Mouse (Mus musculus) urinary bladder, postnatal 14 days (tissue): Measurements from ENCODE around the gene Nmnat2.

ENCODE experiments used
- DNase-seq: peaks from one replicate; pipeline ENCODE4 v3.0.0; 2021; ENCODE audit warnings: low spot score

Gene Nmnat2

GRCm38 (mm10) chr1:153019623-153020022, 64.8 kb downstream of the Nmnat2 start:
- no peak for DNase-seq

- no peak for DNase-seq
Observed at GRCm38 (mm10) chr1:153021034-153021638, 66.3 kb downstream of the Nmnat2 start.

- DNase-seq, result no peak
Observed at GRCm38 (mm10) chr1:153023018-153023417, 68.2 kb downstream of the Nmnat2 start.

DNA sequence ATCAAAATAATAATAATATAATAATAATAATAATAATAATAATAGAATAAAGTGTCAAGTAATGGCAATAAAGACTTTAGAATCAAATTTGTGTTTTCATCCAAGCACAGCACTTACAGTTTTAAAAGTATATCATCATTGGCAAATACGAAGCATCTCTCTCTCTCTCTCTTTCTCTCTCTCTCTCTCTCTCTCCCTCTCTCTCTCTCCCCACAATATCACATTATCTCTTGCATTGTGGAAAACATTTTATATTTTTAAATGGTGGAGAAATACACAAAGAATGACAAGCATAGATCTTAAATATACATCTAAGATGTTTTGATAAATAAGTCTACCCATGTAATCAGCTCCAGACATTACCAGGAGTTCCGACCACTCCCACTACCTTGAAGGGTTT, 69.1 kb downstream of the Nmnat2 start:
- no peak for DNase-seq

DNA sequence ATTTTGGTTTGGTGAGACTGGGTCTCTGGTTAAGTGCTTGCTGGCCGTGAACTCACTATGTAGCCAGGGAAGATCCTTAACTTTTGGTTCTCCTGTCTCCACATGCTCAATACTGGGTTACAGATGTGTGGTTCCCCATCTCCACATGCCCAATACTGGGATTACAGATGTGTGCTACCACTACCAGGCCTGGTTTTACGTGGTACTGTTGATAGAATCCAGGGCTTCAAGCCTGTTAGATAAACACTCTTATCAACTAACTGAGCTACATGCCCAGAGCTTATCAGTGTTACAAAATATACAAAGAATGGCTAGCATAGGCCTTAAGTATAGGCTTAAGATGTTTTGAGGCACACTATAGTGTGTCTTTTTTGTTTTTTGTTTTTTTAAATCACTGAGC, 69.7 kb downstream of the Nmnat2 start:
- no peak for DNase-seq

DNA sequence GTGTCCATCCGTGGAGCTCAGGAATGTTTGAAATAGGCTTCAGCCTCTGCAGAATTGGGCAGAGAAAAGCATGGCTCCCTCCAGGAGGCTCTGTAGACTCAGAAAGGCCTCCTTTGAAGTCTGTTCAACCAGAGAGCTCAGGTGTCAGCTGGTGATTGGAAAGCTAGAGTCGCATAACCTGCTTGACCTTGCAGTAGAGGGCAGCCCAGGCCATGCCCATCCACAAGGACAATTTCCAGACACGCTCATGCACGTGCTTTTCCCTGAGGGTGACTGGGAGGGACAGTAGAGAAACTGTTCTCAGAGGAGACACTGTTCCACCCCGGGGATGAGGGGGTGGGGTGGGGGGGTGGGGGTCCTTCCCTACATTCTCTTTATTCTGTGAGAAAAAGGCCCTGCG, 76.6 kb downstream of the Nmnat2 start:
- DNase-seq, result no peak

- no peak for DNase-seq
Observed at GRCm38 (mm10) chr1:153031954-153032353, 77.2 kb downstream of the Nmnat2 start.

DNA sequence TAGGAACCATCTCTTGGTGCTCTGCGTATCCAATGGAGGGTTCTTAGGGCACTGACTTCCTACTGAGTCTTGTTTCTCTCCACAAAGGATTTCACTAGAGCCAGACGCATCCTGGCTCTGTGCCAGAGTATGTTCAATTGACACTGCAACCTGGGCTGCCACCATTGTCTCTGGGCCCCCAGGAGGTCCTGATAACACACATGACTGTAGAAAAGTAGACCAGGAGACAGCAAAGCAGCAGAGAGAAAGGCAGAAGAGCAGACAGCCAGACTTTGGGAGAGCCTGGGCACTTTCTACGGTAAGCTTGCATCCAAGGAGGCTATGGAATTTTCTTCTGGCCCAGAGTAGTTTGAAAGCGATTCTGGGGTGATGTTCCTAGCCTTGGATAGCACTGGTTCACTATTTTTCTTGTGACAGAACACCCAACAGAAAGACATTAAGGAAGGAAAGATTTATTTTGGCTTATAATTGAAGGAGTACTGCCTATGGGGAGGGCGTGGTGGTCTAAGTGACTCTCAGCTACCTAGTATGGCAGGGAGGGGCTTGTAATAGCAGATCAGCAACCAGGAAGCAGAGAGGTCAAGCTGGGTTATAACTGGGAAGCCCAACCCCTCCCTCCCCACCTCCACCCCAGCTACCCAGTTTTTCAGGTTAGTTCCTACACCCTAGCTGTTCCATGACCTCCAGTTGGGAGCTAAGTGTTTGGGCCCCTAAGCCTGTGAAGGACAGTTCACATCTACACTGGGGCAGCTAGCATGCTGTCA, 78.5 kb downstream of the Nmnat2 start:
- no peak for DNase-seq

DNA sequence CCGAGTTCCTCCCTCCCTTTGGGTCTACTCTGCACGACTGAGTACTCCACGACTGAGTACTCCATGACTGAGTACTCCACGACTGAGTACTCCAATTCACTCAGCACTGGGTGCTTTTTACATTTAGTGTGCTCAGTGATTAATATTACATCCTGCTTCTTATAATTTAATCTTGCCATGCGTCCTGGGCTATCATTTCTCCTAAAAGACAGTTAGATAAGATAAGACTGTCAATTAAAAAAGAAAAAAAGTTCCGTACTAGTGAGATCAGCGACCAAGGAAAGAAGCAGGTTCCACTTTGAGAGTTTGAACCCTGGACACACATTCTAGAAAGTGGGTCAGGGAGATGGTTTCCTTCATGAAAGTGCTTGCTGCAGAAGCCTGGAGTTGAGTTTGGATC, 79.3 kb downstream of the Nmnat2 start:
- DNase-seq, result no peak

GRCm38 (mm10) chr1:153035328-153035944, 80.6 kb downstream of the Nmnat2 start:
- DNase-seq, result peak; percentile 69

DNA sequence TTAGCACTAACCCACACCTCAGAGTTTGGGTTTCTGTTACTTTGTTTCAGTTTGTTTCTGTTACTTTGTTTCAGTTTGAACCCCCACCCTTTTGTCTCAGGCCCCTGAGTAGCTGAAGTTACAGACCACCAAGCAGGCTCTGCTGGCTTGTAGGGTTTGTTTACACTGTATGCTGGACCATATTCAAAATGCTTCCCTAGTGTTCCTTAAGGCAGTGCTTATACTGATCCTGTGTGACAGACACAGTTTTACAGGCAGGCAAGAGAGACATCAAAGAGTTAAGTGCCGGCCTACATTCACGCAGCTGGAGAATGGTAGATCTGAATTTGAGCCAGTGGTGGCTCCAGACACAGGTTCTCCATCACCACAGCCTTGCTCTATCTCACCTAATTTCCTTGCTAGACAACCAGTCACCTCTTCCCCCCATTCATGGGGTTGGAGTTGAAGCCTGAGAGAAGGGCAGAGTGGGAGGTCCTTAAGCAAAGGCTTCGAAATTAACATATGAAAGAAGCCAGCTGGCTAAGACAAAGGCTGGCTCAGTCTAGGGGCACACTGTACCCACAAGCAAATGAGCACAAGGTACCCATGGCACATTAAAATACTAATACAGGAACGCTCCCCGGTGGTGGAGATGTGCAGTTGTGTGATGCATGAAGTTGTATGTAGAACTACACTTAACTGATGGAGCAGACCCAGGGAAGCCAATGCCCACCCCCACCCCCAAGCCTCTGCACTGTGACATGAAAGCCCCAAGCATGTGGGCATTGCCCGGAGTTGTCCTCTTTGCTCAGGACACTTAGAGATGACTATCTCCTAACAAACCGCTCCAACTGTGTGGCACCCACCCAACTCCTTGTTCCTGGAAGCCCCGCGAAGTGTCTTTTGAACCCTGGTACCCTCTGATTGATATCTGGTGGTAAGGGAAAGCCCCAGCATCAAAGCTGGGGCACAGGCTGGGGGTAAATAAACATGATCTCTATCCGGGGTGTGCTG, 82.9 kb downstream of the Nmnat2 start:
- no peak for DNase-seq

DNA sequence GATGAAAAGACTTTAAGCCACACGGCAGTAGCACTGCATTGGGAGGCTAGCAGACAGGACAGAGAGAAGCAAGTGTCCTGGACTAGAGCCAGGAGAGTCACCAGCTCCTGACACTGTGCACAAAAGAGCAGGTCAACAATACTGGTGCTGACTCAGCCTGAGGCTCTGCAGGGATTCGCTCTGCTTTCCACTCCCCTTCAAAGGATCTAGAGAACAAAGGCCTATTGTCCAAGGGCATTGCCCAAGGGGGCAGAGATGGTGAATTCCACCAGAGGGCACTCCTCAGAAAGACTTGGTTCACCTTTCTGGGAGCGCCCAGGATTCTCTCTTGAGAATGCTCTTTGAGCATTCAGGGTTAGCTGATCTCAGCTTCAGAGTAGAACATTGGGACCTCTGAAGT, 85.3 kb downstream of the Nmnat2 start:
- peak; percentile 32 for DNase-seq

GRCm38 (mm10) chr1:153041046-153041445, 86.3 kb downstream of the Nmnat2 start:
- no peak for DNase-seq

GRCm38 (mm10) chr1:153042318-153042717, 87.5 kb downstream of the Nmnat2 start:
- DNase-seq, result no peak

DNA sequence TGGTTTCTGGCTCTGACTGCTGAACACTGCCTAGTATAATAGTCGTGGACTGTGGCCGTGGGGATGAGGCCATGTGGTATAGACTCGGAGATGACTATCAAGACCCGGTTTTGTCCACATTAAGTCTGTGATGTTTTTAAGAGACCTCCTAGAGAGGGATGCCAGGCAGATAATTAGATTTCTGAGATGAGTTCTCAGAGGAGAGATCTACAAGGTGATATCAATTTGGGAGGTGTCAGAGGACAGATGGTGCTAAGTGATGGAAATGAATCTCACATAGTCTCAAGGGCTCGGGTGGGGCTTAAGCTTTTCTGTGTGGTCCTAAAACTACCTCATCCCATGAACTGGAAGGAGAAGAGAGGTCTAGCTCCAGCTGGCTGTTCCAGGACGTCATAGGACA, 88.5 kb downstream of the Nmnat2 start:
- no peak for DNase-seq

DNA sequence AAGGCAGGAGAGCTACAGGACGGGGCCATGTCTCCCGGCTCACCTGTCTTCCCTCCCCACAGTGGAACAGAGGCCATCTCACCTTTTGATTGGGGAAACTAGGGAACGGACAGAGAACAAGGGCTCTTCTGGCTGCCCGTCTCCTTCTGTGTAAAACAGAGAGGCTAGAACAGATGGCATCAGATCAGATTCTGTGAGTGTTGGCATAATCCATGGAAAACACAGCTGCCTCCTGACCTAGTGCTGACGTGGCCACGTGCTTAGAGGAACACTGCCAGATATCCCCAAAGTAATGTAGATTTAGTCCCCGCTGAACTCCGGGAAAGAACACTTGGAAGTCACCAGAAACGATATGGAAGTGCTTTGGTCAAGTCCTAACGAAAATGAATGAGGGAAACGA, 90.6 kb downstream of the Nmnat2 start:
- DNase-seq, result no peak

- DNase-seq, result peak; percentile 65
Observed at GRCm38 (mm10) chr1:153048147-153048878, 93.5 kb downstream of the Nmnat2 start.

- DNase-seq, result no peak
Observed at GRCm38 (mm10) chr1:153049451-153049850, 94.7 kb downstream of the Nmnat2 start.

DNA sequence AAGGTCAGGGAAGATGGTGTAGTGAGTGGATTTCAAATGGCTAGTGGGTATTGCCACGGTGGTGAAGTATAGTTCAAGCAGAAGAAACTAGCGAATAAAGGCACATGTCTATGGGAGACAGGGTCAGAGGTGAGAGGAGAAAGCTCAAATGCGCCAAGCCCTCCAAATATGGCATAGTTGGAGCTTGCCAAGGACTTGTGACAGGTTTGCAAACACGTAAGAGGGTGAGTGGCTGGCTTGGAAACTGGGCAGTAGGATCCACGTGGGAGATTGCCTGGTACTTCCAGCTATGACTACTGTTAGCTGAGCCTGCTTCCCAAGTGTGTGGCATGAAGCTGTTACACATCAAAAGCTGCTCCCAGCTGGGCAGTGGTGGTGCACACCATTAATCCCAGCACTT, 96.7 kb downstream of the Nmnat2 start:
- DNase-seq, result no peak

DNA sequence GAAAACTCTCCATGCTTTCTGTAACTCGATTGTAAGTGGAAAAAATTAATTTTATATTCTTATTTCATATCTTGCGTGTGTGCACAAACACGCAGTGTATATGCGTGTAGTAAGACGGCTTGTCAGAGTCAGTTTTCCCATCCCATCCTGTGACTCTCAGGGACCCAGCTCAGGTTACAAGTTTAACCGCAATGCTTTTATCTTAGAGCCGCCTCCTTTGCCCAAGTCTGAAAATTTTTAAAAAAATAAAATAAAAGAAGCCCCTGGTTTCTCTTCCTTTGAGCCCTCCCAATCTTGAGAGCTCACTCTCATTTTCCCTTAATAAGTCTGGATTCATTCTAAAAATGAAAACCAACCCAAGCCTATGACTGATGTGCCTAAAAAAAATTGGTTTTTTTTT, 98.8 kb downstream of the Nmnat2 start:
- no peak for DNase-seq

GRCm38 (mm10) chr1:153054112-153054821, 99.5 kb downstream of the Nmnat2 start:
- DNase-seq, result no peak
